In the genomic region with DNA sequence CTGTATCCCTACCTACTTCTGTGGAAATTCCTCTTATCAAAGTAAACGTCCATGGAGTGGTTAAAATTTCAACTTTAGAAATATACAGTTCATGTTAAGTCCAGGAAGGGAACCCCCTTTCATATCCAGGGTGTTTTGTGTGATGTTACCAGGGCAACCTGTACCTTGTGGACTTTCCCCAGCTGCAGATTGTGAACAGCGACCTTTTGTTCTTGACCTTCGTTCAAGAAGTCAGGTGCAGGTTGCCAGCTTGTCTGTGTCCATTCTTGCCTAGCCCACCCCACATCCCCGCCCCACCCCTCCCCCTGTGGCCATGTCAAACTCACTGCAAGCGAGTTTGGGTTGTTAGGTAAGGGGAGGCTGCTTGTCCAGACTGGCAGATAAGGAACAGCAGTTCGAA, we compare ENCODE assay signal across 10 mouse cellular contexts. TPM values are rescaled to one million over a fixed set of nuclear protein-coding genes. Genes with fewer than 3 reads are reported as not detected.
DNase-seq lines count a peak whose midpoint lies in the region; ATAC-seq and TF ChIP-seq lines count a peak whose summit lies in the region.
"Had no signal": no experiment of that assay in that cellular context is flagged by ENCODE, and none has a peak within 500 bp of the region (broad histone marks: within the 10 kb centered on the region; RNA-seq: fewer than 3 reads in every experiment).

No protein-coding gene starts in this region.

- H3K4me3 ChIP-seq in heart, embryonic 11.5 days (ENCODE audit: low read depth, low read length): no peak overlapping the region
- H3K4me3 ChIP-seq in heart, embryonic 12.5 days: no peak overlapping the region
- H3K4me3 ChIP-seq in ES-Bruce4 (ENCODE audit: low read depth, low read length): no peak overlapping the region
- H3K4me3 ChIP-seq in limb, embryonic 10.5 days: no peak overlapping the region
- no peak overlapping the region for H3K4me3 ChIP-seq in hindbrain, embryonic 16.5 days (ENCODE audit: low read length)
- H3K4me3 ChIP-seq: gastrocnemius, adult 2 months had no signal

- no peak overlapping the region for H3K4me2 ChIP-seq in heart, embryonic 11.5 days
- no peak overlapping the region for H3K4me2 ChIP-seq in heart, embryonic 12.5 days
- no peak overlapping the region for H3K4me2 ChIP-seq in hindbrain, embryonic 16.5 days (ENCODE audit: low read length)

- TF ChIP-seq CTCF in ES-Bruce4 (IDR thresholded peaks at IDR 0.05; ENCODE audit: low read depth, low read length): no peak

- H3K27me3 ChIP-seq in heart, embryonic 11.5 days (ENCODE audit: control insufficient read depth, insufficient read depth, low read length): no peaks in the 10 kb centered on the region
- no peaks in the 10 kb centered on the region for H3K27me3 ChIP-seq in heart, embryonic 12.5 days (replicated peaks)
- H3K27me3 ChIP-seq in ES-Bruce4 (ENCODE audit: control insufficient read depth, insufficient read depth, low read length, poor library complexity, severe bottlenecking): no peaks in the 10 kb centered on the region
- H3K27me3 ChIP-seq in limb, embryonic 10.5 days (ENCODE audit: low read depth, poor library complexity, severe bottlenecking): no peaks in the 10 kb centered on the region
- H3K27me3 ChIP-seq in hindbrain, embryonic 16.5 days (replicated peaks; ENCODE audit: control insufficient read depth, insufficient read depth, low read length): no peaks in the 10 kb centered on the region

- H3K9me3 ChIP-seq in heart, embryonic 11.5 days (replicated peaks; ENCODE audit: control insufficient read depth, low read length): no peaks in the 10 kb centered on the region
- H3K9me3 ChIP-seq in heart, embryonic 12.5 days (replicated peaks): no peaks in the 10 kb centered on the region
- H3K9me3 ChIP-seq in ES-Bruce4 (replicated peaks; ENCODE audit: control insufficient read depth, insufficient read depth, low read length, poor library complexity, severe bottlenecking): 0 out of 2 replicates have a peak, but pooled peaks cover 6% of the 10 kb centered on the region
- no peaks in the 10 kb centered on the region for H3K9me3 ChIP-seq in limb, embryonic 10.5 days (replicated peaks)
- H3K9me3 ChIP-seq in hindbrain, embryonic 16.5 days (ENCODE audit: control insufficient read depth, low read length): no peaks in the 10 kb centered on the region

- 23% methylated on average over 6 of the region's 6 CpGs for WGBS in heart, embryonic 11.5 days (ENCODE audit: insufficient replicate concordance)
- 21% methylated on average over 6 of the region's 6 CpGs for WGBS in heart, embryonic 12.5 days
- WGBS in limb, embryonic 10.5 days: 63% methylated on average over 6 of the region's 6 CpGs
- WGBS in hindbrain, embryonic 16.5 days: 44% methylated on average over 6 of the region's 6 CpGs

- peak; percentile 33; the same call in 1 of the 2 replicates for ATAC-seq in heart, embryonic 11.5 days (replicated peaks; ENCODE audit: insufficient number of reproducible peaks, low FRiP score, low TSS enrichment)
- ATAC-seq in heart, embryonic 12.5 days (ENCODE audit: insufficient number of reproducible peaks, low FRiP score): no peak
- no peak for ATAC-seq in granulocyte monocyte progenitor cell, adult 5-6 weeks (replicated peaks; ENCODE audit: poor library complexity, severe bottlenecking)
- ATAC-seq in hindbrain, embryonic 16.5 days: no peak

- H3K4me1 ChIP-seq in heart, embryonic 11.5 days (ENCODE audit: control insufficient read depth, insufficient read depth, low read length): peaks cover 17% of the 10 kb centered on the region
- H3K4me1 ChIP-seq in heart, embryonic 12.5 days (replicated peaks): peaks cover 26% of the 10 kb centered on the region
- H3K4me1 ChIP-seq in ES-Bruce4 (ENCODE audit: control insufficient read depth, insufficient read depth, low read length): peaks cover 5% of the 10 kb centered on the region
- peaks cover 20% of the 10 kb centered on the region for H3K4me1 ChIP-seq in limb, embryonic 10.5 days
- peaks cover 5% of the 10 kb centered on the region for H3K4me1 ChIP-seq in hindbrain, embryonic 16.5 days (ENCODE audit: control insufficient read depth, insufficient read depth, low read depth, low read length)

- H3K27ac ChIP-seq in heart, embryonic 11.5 days (ENCODE audit: low read depth, low read length): no peak overlapping the region
- no peak overlapping the region; the same call in 1 of the 2 replicates for H3K27ac ChIP-seq in heart, embryonic 12.5 days (ENCODE audit: poor library complexity, severe bottlenecking)
- H3K27ac ChIP-seq in ES-Bruce4 (ENCODE audit: insufficient read depth, low read length): peak overlapping the region; percentile 66; the same call in 1 of the 2 replicates
- H3K27ac ChIP-seq in limb, embryonic 10.5 days: peak overlapping the region; percentile 42
- H3K27ac ChIP-seq in hindbrain, embryonic 16.5 days (ENCODE audit: low read depth, low read length): no peak overlapping the region
- H3K27ac ChIP-seq: gastrocnemius, adult 2 months had no signal

- H3K9ac ChIP-seq in heart, embryonic 11.5 days (ENCODE audit: low read depth, low read length): no peak overlapping the region
- no peak overlapping the region for H3K9ac ChIP-seq in heart, embryonic 12.5 days
- H3K9ac ChIP-seq in ES-Bruce4 (ENCODE audit: low read depth, poor library complexity, severe bottlenecking): no peak overlapping the region
- H3K9ac ChIP-seq in hindbrain, embryonic 16.5 days (ENCODE audit: low read depth, low read length): no peak overlapping the region

- TF ChIP-seq POLR2A in ES-Bruce4 (IDR thresholded peaks at IDR 0.05; ENCODE audit: insufficient read depth, low read length): no peak

- H3K36me3 ChIP-seq in heart, embryonic 11.5 days (ENCODE audit: control insufficient read depth, insufficient read depth, low read length): peaks cover 10% of the 10 kb centered on the region; the same call in 1 of the 2 replicates
- peaks cover 26% of the 10 kb centered on the region for H3K36me3 ChIP-seq in heart, embryonic 12.5 days
- peaks cover 3% of the 10 kb centered on the region; the same call in 1 of the 2 replicates for H3K36me3 ChIP-seq in ES-Bruce4 (ENCODE audit: control insufficient read depth, insufficient read depth, low read length, poor library complexity, severe bottlenecking)
- peaks cover 5% of the 10 kb centered on the region for H3K36me3 ChIP-seq in limb, embryonic 10.5 days
- H3K36me3 ChIP-seq in hindbrain, embryonic 16.5 days (ENCODE audit: control insufficient read depth, insufficient read depth, low read length): no peaks in the 10 kb centered on the region

- TF ChIP-seq EP300 in ES-Bruce4 (IDR thresholded peaks at IDR 0.05; ENCODE audit: insufficient read depth, low read depth, low read length): no peak

- intact Hi-C loops in left cerebral cortex, postnatal 36 days (cut with DNase I): no loop called here

- DNase-seq in limb, embryonic 10.5 days (ENCODE audit: low spot score): no peak
- DNase-seq in lung, postnatal 10 days: peak; percentile 20
- no peak for DNase-seq in left cerebral cortex, postnatal 36 days (ENCODE audit: low spot score in 2 of 2)
- DNase-seq: cerebellum, postnatal 14 days; gastrocnemius, adult 2 months had no signal

RNA-seq across cellular contexts. Expression of gene Syde2, which starts 39.4 kb away (rescaled TPM):
- polyA plus RNA-seq in heart, embryonic 11.5 days (2014; fragmentation: Nextera tagmentation; extraction: Ambion mirVana): 5.3 and 5.8 TPM in 2 replicates
- polyA plus RNA-seq in heart, embryonic 12.5 days (2016; fragmentation: Nextera tagmentation; extraction: Ambion mirVana): 7.3 and 7.5 TPM in 2 replicates
- 22.4 and 23.0 TPM in 2 replicates for polyA plus RNA-seq in ES-Bruce4 (2011; ENCODE audit: insufficient read depth, insufficient read length, low read depth, missing spikeins)
- polyA plus RNA-seq in limb, embryonic 10.5 days (2016; fragmentation: Nextera tagmentation; extraction: Ambion mirVana): 1.2 and 1.3 TPM in 2 replicates
- total RNA-seq in left cerebral cortex, postnatal 36 days (2021): 1 to 10 TPM; 3.1 to 3.5 TPM
- 2.3 and 5.3 TPM in 2 replicates for total RNA-seq in granulocyte monocyte progenitor cell, adult 5-6 weeks (2014; fragmentation: Nextera tagmentation)
- 2.7 and 3.6 TPM in 2 replicates for total RNA-seq in granulocyte monocyte progenitor cell, adult 5-6 weeks (2017)
- polyA plus RNA-seq in hindbrain, embryonic 16.5 days (2015; fragmentation: Nextera tagmentation; extraction: Ambion mirVana): 0.28 and 0.56 TPM in 2 replicates

Comparison
In these comparisons a context has a peak if more than half of its experiments do, and no peak if none do; other contexts are left out.
1. H3K27ac ChIP-seq: peak in ES-Bruce4 (single experiment) and limb, embryonic 10.5 days (single experiment); none in heart, embryonic 11.5 days (single experiment), heart, embryonic 12.5 days (single experiment) and hindbrain, embryonic 16.5 days (single experiment).